9 mouse cellular contexts compared by ENCODE assay signal in the genomic region with DNA sequence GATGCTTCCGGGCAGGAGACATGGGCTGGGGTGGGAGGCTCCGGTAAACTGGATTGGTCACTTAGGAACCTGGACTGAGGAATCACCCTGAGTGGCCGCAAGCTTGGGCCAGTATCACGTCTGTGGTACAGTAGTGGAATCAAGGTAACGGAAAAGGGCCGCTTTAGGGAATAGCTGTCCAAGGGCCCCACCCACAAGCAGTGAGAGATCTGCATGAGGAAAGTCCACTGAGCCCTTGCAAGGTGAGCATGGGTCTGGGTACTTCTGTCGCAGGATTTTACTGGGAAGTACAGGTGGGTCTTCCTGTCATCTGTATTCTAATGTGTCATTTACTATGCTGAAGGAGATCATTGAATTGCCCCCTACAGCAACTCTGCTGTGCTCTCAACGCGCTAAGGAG. TPM values are rescaled to one million over a fixed set of nuclear protein-coding genes. Genes with fewer than 3 reads are reported as not detected.
DNase-seq lines count a peak whose midpoint lies in the region; ATAC-seq and TF ChIP-seq lines count a peak whose summit lies in the region.
"Had no signal": no experiment of that assay in that cellular context is flagged by ENCODE, and none has a peak within 500 bp of the region (broad histone marks: within the 10 kb centered on the region; RNA-seq: fewer than 3 reads in every experiment).

No protein-coding gene starts in this region.

- TF ChIP-seq CTCF in E14TG2a.4 (conservative IDR thresholded peaks at IDR 0.05; ENCODE audit: low read length), result no peak

- peaks cover 75% of the 10 kb centered on the region for H3K27me3 ChIP-seq in E14TG2a.4 (ENCODE audit: insufficient read depth, low read length)
- H3K27me3 ChIP-seq in hindbrain, embryonic 10.5 days (ENCODE audit: insufficient read depth, poor library complexity, severe bottlenecking), result peaks cover 44% of the 10 kb centered on the region
- H3K27me3 ChIP-seq in midbrain, embryonic 11.5 days (ENCODE audit: control insufficient read depth, insufficient read depth, low read length), result peaks cover 13% of the 10 kb centered on the region

- H3K4me1 ChIP-seq in E14TG2a.4 (replicated peaks; ENCODE audit: low read depth, low read length), result peaks cover 17% of the 10 kb centered on the region
- peaks cover 26% of the 10 kb centered on the region for H3K4me1 ChIP-seq in hindbrain, embryonic 10.5 days (replicated peaks)
- H3K4me1 ChIP-seq in midbrain, embryonic 11.5 days (ENCODE audit: control insufficient read depth, insufficient read depth, low read length), result peaks cover 9% of the 10 kb centered on the region

- H3K27ac ChIP-seq in hindbrain, embryonic 10.5 days, result no peak overlapping the region
- no peak overlapping the region for H3K27ac ChIP-seq in midbrain, embryonic 11.5 days (ENCODE audit: low read depth, low read length)

- no peaks in the 10 kb centered on the region for H3K9me3 ChIP-seq in E14TG2a.4 (ENCODE audit: low read length)
- no peaks in the 10 kb centered on the region for H3K9me3 ChIP-seq in hindbrain, embryonic 10.5 days
- H3K9me3 ChIP-seq in midbrain, embryonic 11.5 days (ENCODE audit: control insufficient read depth, low read length), result no peaks in the 10 kb centered on the region

- intact Hi-C loops in heart, postnatal 14 days (cut with DNase I), result no loop called here

- WGBS in hindbrain, embryonic 10.5 days, result 81% methylated on average over 9 of the region's 9 CpGs
- WGBS in midbrain, embryonic 11.5 days, result 73% methylated on average over 9 of the region's 9 CpGs

- H3K4me2 ChIP-seq in midbrain, embryonic 11.5 days, result peak overlapping the region; percentile 96

- DNase-seq in heart, adult 11 months, result peak; percentile 92
- no peak for DNase-seq in heart, postnatal 14 days
- DNase-seq in hindbrain, embryonic 10.5 days (ENCODE audit: low spot score), result no peak
- DNase-seq in midbrain, embryonic 11.5 days (ENCODE audit: low spot score, missing footprints), result no peak
- DNase-seq in retina, postnatal 1 day, result no peak
- DNase-seq in right cerebral cortex, postnatal 4 days, result no peak
- DNase-seq in T-cell, adult 2 months (ENCODE audit: low spot score), result no peak

- H3K9ac ChIP-seq in midbrain, embryonic 11.5 days (ENCODE audit: low read length), result peak overlapping the region; percentile 69; the same call in 1 of the 2 replicates

- peak overlapping the region; percentile 84 for H3K4me3 ChIP-seq in E14TG2a.4 (replicated peaks; ENCODE audit: low read length)
- H3K4me3 ChIP-seq in hindbrain, embryonic 10.5 days, result peak overlapping the region; percentile 61
- H3K4me3 ChIP-seq in midbrain, embryonic 11.5 days (ENCODE audit: low read depth, low read length), result peak overlapping the region; percentile 54; the same call in 1 of the 2 replicates

- 0 out of 2 replicates have a peak, but pooled peaks cover 4% of the 10 kb centered on the region for H3K36me3 ChIP-seq in E14TG2a.4 (ENCODE audit: insufficient read depth, low read length)
- no peaks in the 10 kb centered on the region for H3K36me3 ChIP-seq in hindbrain, embryonic 10.5 days
- H3K36me3 ChIP-seq in midbrain, embryonic 11.5 days (ENCODE audit: control insufficient read depth, insufficient read depth, low read length), result no peaks in the 10 kb centered on the region

- no peak for ATAC-seq in midbrain, embryonic 11.5 days (ENCODE audit: low FRiP score)

RNA-seq across cellular contexts. Expression of gene P4ha2, which starts 1.8 kb away (rescaled TPM):
- 10 to 100 TPM; 43.3 to 46.4 TPM for total RNA-seq in heart, postnatal 14 days (2021)
- polyA plus RNA-seq in hindbrain, embryonic 10.5 days (2016; fragmentation: Nextera tagmentation; extraction: Ambion mirVana), result 22.7 and 25.0 TPM in 2 replicates
- polyA plus RNA-seq in midbrain, embryonic 11.5 days (2014; fragmentation: Nextera tagmentation; extraction: Ambion mirVana), result 18.6 and 20.5 TPM in 2 replicates

RNA-seq across cellular contexts. Expression of gene Pdlim4, which starts 32.9 kb away (rescaled TPM):
- 10 to 100 TPM; 29.9 to 33.2 TPM for total RNA-seq in heart, postnatal 14 days (2021)
- 54.3 and 60.9 TPM in 2 replicates for polyA plus RNA-seq in hindbrain, embryonic 10.5 days (2016; fragmentation: Nextera tagmentation; extraction: Ambion mirVana)
- 36.1 and 38.4 TPM in 2 replicates for polyA plus RNA-seq in midbrain, embryonic 11.5 days (2014; fragmentation: Nextera tagmentation; extraction: Ambion mirVana)
- total RNA-seq: megakaryocyte-erythroid progenitor cell, adult 5-6 weeks had no signal
